Mouse (Mus musculus): ENCODE measurements around the gene Tagln2. TPM values are rescaled to one million over a fixed set of nuclear protein-coding genes. Genes with fewer than 3 reads are reported as not detected.

Gene Tagln2
- polyA plus RNA-seq, 1 experiment from 2014 or later, result 56.9 TPM

- H3K36me3 ChIP-seq (ENCODE audit: control insufficient read depth, insufficient read depth, low read length), result no peaks in the 10 kb centered on the region
- H3K4me1 ChIP-seq (ENCODE audit: control insufficient read depth, insufficient read depth, low read length), result peaks cover 5% of the 10 kb centered on the region; the same call in 1 of the 2 replicates
- no peaks in the 10 kb centered on the region for H3K9me3 ChIP-seq (ENCODE audit: control insufficient read depth, low read length)
- H3K4me3 ChIP-seq (ENCODE audit: low read depth, low read length), result no peak within 1 kb of the TSS
- H3K27ac ChIP-seq (ENCODE audit: low read depth, low read length), result no peak within 1 kb of the TSS
- H3K27me3 ChIP-seq (ENCODE audit: control insufficient read depth, insufficient read depth, low read length), result no peaks in the 10 kb centered on the region
- H3K9ac ChIP-seq (replicated peaks; ENCODE audit: low read depth, low read length), result no peak within 1 kb of the TSS
- no peak for ATAC-seq (ENCODE audit: low read depth)
- 83% methylated on average over 11 of the region's 11 CpGs for WGBS
- H3K4me2 ChIP-seq (ENCODE audit: low read depth, low read length), result no peak within 1 kb of the TSS
Observed at GRCm38 (mm10) chr1:172555638-172556037, 55.8 kb downstream of the Tagln2 start, which contains the start of gene Vsig8. Vsig8 (plus strand) TSS chr1:172555938.

Other genes with a start within 250 kb of the Tagln2 start
- not detected in 2 replicates for gene Atp1a4, start 241.6 kb upstream of the Tagln2 start, polyA plus RNA-seq (2014; fragmentation: Nextera tagmentation; extraction: Ambion mirVana)
- 66.2 and 72.2 TPM in 2 replicates for gene Igsf8, start 238.4 kb upstream of the Tagln2 start, polyA plus RNA-seq (2014; fragmentation: Nextera tagmentation; extraction: Ambion mirVana)
- gene Atp1a2, start 202.0 kb upstream of the Tagln2 start, polyA plus RNA-seq (2014; fragmentation: Nextera tagmentation; extraction: Ambion mirVana), result 23.6 and 27.9 TPM in 2 replicates
- gene Kcnj9, start 170.7 kb upstream of the Tagln2 start, polyA plus RNA-seq (2014; fragmentation: Nextera tagmentation; extraction: Ambion mirVana), result 1.3 and 2.7 TPM in 2 replicates
- 2.3 and 2.6 TPM in 2 replicates for gene Kcnj10, start 158.8 kb upstream of the Tagln2 start, polyA plus RNA-seq (2014; fragmentation: Nextera tagmentation; extraction: Ambion mirVana)
- gene Pigm, start 123.5 kb upstream of the Tagln2 start, polyA plus RNA-seq (2014; fragmentation: Nextera tagmentation; extraction: Ambion mirVana), result 5.2 and 6.1 TPM in 2 replicates
- gene Slamf9, start 24.7 kb upstream of the Tagln2 start, polyA plus RNA-seq (2014; fragmentation: Nextera tagmentation; extraction: Ambion mirVana), result 0.21 and 0.31 TPM in 2 replicates
- gene Igsf9, start 18.3 kb upstream of the Tagln2 start, polyA plus RNA-seq (2014; fragmentation: Nextera tagmentation; extraction: Ambion mirVana), result 29.6 and 32.4 TPM in 2 replicates
- 3.1 and 3.5 TPM in 2 replicates for gene Cfap45, start 20.8 kb downstream of the Tagln2 start, polyA plus RNA-seq (2014; fragmentation: Nextera tagmentation; extraction: Ambion mirVana)
- 1.4 and 1.5 TPM in 2 replicates for gene Vsig8, start 55.9 kb downstream of the Tagln2 start, polyA plus RNA-seq (2014; fragmentation: Nextera tagmentation; extraction: Ambion mirVana)
- not detected in 2 replicates for gene Slamf8, start 90.5 kb downstream of the Tagln2 start, polyA plus RNA-seq (2014; fragmentation: Nextera tagmentation; extraction: Ambion mirVana)
- gene Fcrl6, start 102.5 kb downstream of the Tagln2 start, polyA plus RNA-seq (2014; fragmentation: Nextera tagmentation; extraction: Ambion mirVana), result 0.17 and 0.21 TPM in 2 replicates
- 17.9 and 18.7 TPM in 2 replicates for gene Dusp23, start 132.9 kb downstream of the Tagln2 start, polyA plus RNA-seq (2014; fragmentation: Nextera tagmentation; extraction: Ambion mirVana)
- gene Crp, start 198.0 kb downstream of the Tagln2 start, polyA plus RNA-seq (2014; fragmentation: Nextera tagmentation; extraction: Ambion mirVana), result 0.30 and 0.39 TPM in 2 replicates

Measured in neural tube, embryonic 14.5 days (tissue).